Mouse (Mus musculus) limb, embryonic 14.5 days (tissue): ENCODE results near the gene Igf2bp3. TPM values are rescaled to one million over a fixed set of nuclear protein-coding genes. Genes with fewer than 3 reads are reported as not detected.

Experiments used
- ATAC-seq: fragments of 200-750 bp; cut with Nextera tagmentation; 2 replicates; pipeline ENCODE4 v1.8.0; 2017; ENCODE audit warnings: low read depth, moderate number of reproducible peaks, moderate TSS enrichment; ENCODE audit not compliant: low FRiP score
- DNase-seq: peaks from one replicate; pipeline ENCODE4 v3.0.0-alpha.2; 2015; ENCODE audit warnings: low spot score
- H3K27ac ChIP-seq: fragments of 300-500 bp; sonication (generic); replicated peaks from 2 replicates; pipeline ENCODE4 v1.5.1; 2014; ENCODE audit warnings: low read depth, mild to moderate bottlenecking, low read length, moderate library complexity, mixed read lengths
- H3K27me3 ChIP-seq: fragments of 300-500 bp; sonication (generic); 2 replicates; pipeline ENCODE4 v1.6.1; 2014; ENCODE audit warnings: low read length, mixed read lengths; ENCODE audit not compliant: control insufficient read depth, insufficient read depth
- H3K36me3 ChIP-seq: fragments of 300-500 bp; sonication (generic); 2 replicates; pipeline ENCODE4 v1.6.1; 2014; ENCODE audit warnings: mild to moderate bottlenecking, low read length, moderate library complexity, mixed read lengths; ENCODE audit not compliant: control insufficient read depth, insufficient read depth
- H3K4me1 ChIP-seq: fragments of 300-500 bp; sonication (generic); 2 replicates; pipeline ENCODE4 v1.6.1; 2014; ENCODE audit warnings: antibody characterized with exemption, low read length, mixed read lengths; ENCODE audit not compliant: control insufficient read depth, insufficient read depth
- H3K4me2 ChIP-seq: fragments of 300-500 bp; sonication (generic); replicated peaks from 2 replicates; pipeline ENCODE4 v1.6.1; 2014; ENCODE audit warnings: low read depth, mild to moderate bottlenecking, low read length, moderate library complexity; ENCODE audit not compliant: severe bottlenecking
- H3K4me3 ChIP-seq: fragments of 300-500 bp; sonication (generic); replicated peaks from 2 replicates; pipeline ENCODE4 v1.5.1; 2014; ENCODE audit warnings: low read length
- H3K9ac ChIP-seq: fragments of 300-500 bp; sonication (generic); 2 replicates; pipeline ENCODE4 v1.6.1; 2014; ENCODE audit warnings: mild to moderate bottlenecking, low read depth, low read length, moderate library complexity; ENCODE audit not compliant: severe bottlenecking
- H3K9me3 ChIP-seq: fragments of 300-500 bp; sonication (generic); 2 replicates; pipeline ENCODE4 v1.6.1; 2016; ENCODE audit warnings: low read length; ENCODE audit not compliant: control insufficient read depth
- POLR2A ChIP-seq: fragments of 200-500 bp; IDR thresholded peaks from 2 replicates; pipeline ENCODE4 v1.8.0; 2012; ENCODE audit warnings: inconsistent platforms, mild to moderate bottlenecking, moderate library complexity, borderline replicate concordance; ENCODE audit not compliant: insufficient read depth, insufficient read length; ENCODE audit errors: extremely low read depth
- WGBS: fragments of 180-500 bp; shearing (Covaris S2); extraction: QIAGEN DNeasy Blood & Tissue Kit; methylation state at CpG from one replicate; pipeline ENCODE4 v1.1.7; 2014; 5-methylcytosine and 5-hydroxymethylcytosine counted together
- polyA plus RNA-seq, 2 experiments: library from polyadenylated mRNA; depleted of rRNA in 1 of 2; stranded (reverse) in 1 of 2; unstranded in 1 of 2; fragments of >200 nt; fragmentation: Nextera tagmentation in 1 of 2; extraction: Ambion mirVana in 1 of 2; gene quantifications; 2 replicates each; pipeline versions ENCODE4 v1.2.1 to v1.2.3; 2012 to 2014

The Igf2bp3 gene
- polyA plus RNA-seq, 2 experiments = 34.6 to 60.8 TPM

DNA sequence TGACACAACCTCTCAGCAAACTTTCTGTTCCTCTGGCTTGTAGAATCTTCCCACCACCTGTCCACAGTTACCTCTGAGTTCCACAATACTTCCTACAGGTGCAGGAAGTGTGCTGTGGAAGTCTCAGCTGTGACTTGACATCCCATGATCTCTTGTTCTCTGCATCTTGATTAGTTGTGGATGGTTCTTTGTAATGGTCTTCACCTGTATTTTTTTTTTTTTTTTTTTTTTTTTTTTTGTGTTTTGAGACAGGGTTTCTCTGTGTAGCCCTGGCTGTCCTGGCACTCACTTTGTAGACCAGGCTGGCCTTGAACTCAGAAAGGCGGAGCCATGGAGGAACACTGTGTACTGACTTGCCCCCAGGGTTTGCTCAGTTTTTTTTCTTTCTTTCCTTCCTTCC is 26.8 kb upstream of the Igf2bp3 start:
- H3K27me3 ChIP-seq = no peaks in the 10 kb centered on the region
- no peaks in the 10 kb centered on the region for H3K4me1 ChIP-seq
- no peak for TF ChIP-seq POLR2A
- ATAC-seq (no peak), DNase-seq (no peak)
- peaks cover 43% of the 10 kb centered on the region for H3K36me3 ChIP-seq
- H3K4me3 ChIP-seq = no peak overlapping the region
- no peak overlapping the region for H3K4me2 ChIP-seq
- no peaks in the 10 kb centered on the region for H3K9me3 ChIP-seq
- WGBS = 92% methylated on average over 1 of the region's 1 CpGs
- H3K27ac ChIP-seq = no peak overlapping the region
- no peak overlapping the region for H3K9ac ChIP-seq

- no peak overlapping the region for H3K9ac ChIP-seq
- H3K9me3 ChIP-seq = no peaks in the 10 kb centered on the region
- ATAC-seq (peak; percentile 100), DNase-seq (peak; percentile 69)
- H3K27ac ChIP-seq = no peak overlapping the region
- WGBS = 52% methylated on average over 9 of the region's 9 CpGs
- H3K4me2 ChIP-seq = no peak overlapping the region
- TF ChIP-seq POLR2A = no peak
- no peaks in the 10 kb centered on the region for H3K36me3 ChIP-seq
- no peaks in the 10 kb centered on the region for H3K27me3 ChIP-seq
- no peaks in the 10 kb centered on the region for H3K4me1 ChIP-seq
- H3K4me3 ChIP-seq = no peak overlapping the region
These were observed 21.6 kb upstream of the Igf2bp3 start for GRCm38 (mm10) chr6:49236331-49236730.

- 54% methylated on average over 4 of the region's 4 CpGs for WGBS
- ATAC-seq (no peak), DNase-seq (no peak)
- H3K36me3 ChIP-seq = no peaks in the 10 kb centered on the region
- H3K4me3 ChIP-seq = no peak overlapping the region
- H3K9me3 ChIP-seq = no peaks in the 10 kb centered on the region
- no peak for TF ChIP-seq POLR2A
- no peaks in the 10 kb centered on the region for H3K27me3 ChIP-seq
- no peak overlapping the region for H3K4me2 ChIP-seq
- no peak overlapping the region for H3K27ac ChIP-seq
- no peaks in the 10 kb centered on the region for H3K4me1 ChIP-seq
- H3K9ac ChIP-seq = no peak overlapping the region
These were observed 18.6 kb upstream of the Igf2bp3 start for GRCm38 (mm10) chr6:49233356-49233755.

- Histone ChIP-seq H3K4me3 (no peak overlapping the region), H3K27ac (no peak overlapping the region), H3K27me3 (no peaks in the 10 kb centered on the region), H3K36me3 (no peaks in the 10 kb centered on the region), H3K9ac (no peak overlapping the region), H3K9me3 (no peaks in the 10 kb centered on the region), H3K4me1 (no peaks in the 10 kb centered on the region), H3K4me2 (no peak overlapping the region)
- DNase-seq (peak; percentile 53), ATAC-seq (no peak)
- no peak for TF ChIP-seq POLR2A
- WGBS = 5% methylated on average over 7 of the region's 7 CpGs
These were observed 13.4 kb upstream of the Igf2bp3 start for GRCm38 (mm10) chr6:49228126-49228679.

GRCm38 (mm10) chr6:49227184-49227735 is 12.5 kb upstream of the Igf2bp3 start:
- TF ChIP-seq POLR2A = no peak
- Histone ChIP-seq H3K9me3 (no peaks in the 10 kb centered on the region), H3K27ac (no peak overlapping the region), H3K27me3 (no peaks in the 10 kb centered on the region), H3K9ac (no peak overlapping the region), H3K36me3 (no peaks in the 10 kb centered on the region), H3K4me3 (no peak overlapping the region), H3K4me1 (no peaks in the 10 kb centered on the region), H3K4me2 (no peak overlapping the region; the same call in 1 of the 2 replicates)
- peak; percentile 54 for DNase-seq
- WGBS = 6% methylated on average over 15 of the region's 15 CpGs
- peak; percentile 53; the same call in 1 of the 2 replicates for ATAC-seq
